In genomic region chr15:80343031-80343430, GRCm38 (mm10) we compare ENCODE assay signal across 13 mouse cellular contexts. TPM values are rescaled to one million over a fixed set of nuclear protein-coding genes. Genes with fewer than 3 reads are reported as not detected.
DNase-seq lines count a peak whose midpoint lies in the region; ATAC-seq and TF ChIP-seq lines count a peak whose summit lies in the region.
"Had no signal": no experiment of that assay in that cellular context is flagged by ENCODE, and none has a peak within 500 bp of the region (broad histone marks: within the 10 kb centered on the region; RNA-seq: fewer than 3 reads in every experiment).

No protein-coding gene starts in this region.

- TF ChIP-seq EP300 in lung, postnatal 0 days (IDR thresholded peaks at IDR 0.05), result no peak

- H3K4me2 ChIP-seq in lung, postnatal 0 days (replicated peaks; ENCODE audit: low read depth, low read length), result no peak overlapping the region
- H3K4me2 ChIP-seq: forebrain, embryonic 12.5 days; neural tube, embryonic 13.5 days had no signal

- no peaks in the 10 kb centered on the region for H3K27me3 ChIP-seq in lung, postnatal 0 days (replicated peaks; ENCODE audit: insufficient read depth, low read length)
- H3K27me3 ChIP-seq: forebrain, embryonic 12.5 days; neural tube, embryonic 13.5 days had no signal

- 43% methylated on average over 10 of the region's 10 CpGs for WGBS in lung, postnatal 0 days

- no peak for TF ChIP-seq CTCF in lung, postnatal 0 days (IDR thresholded peaks at IDR 0.05)

- no peaks in the 10 kb centered on the region for H3K4me1 ChIP-seq in lung, postnatal 0 days (ENCODE audit: insufficient read depth, low read depth, low read length)

- no peak overlapping the region for H3K27ac ChIP-seq in lung, postnatal 0 days (ENCODE audit: low read length)
- H3K27ac ChIP-seq: forebrain, embryonic 12.5 days; neural tube, embryonic 13.5 days had no signal

- no peak overlapping the region for H3K4me3 ChIP-seq in lung, postnatal 0 days (ENCODE audit: low read depth, low read length)
- H3K4me3 ChIP-seq: forebrain, embryonic 12.5 days; neural tube, embryonic 13.5 days had no signal

- ATAC-seq in lung, postnatal 0 days, result peak; percentile 32
- ATAC-seq: inflammation-experienced regulatory T-cells, adult 6 months had no signal

- no peak for DNase-seq in lung, postnatal 0 days (ENCODE audit: low spot score)
- DNase-seq in lung, adult 18-20 months, result no peak
- peak; percentile 98 for DNase-seq in brain, adult 2 months (ENCODE audit: low read depth, low spot score)
- peak; percentile 98 for DNase-seq in cerebellum, postnatal 10 days
- peak; percentile 3 for DNase-seq in lung, postnatal 36 days
- no peak for DNase-seq in layer of hippocampus, adult 9-11 months
- no peak for DNase-seq in left cerebral cortex, adult 9 months (ENCODE audit: low spot score in 2 of 2)
- DNase-seq in gastrocnemius, postnatal 36 days, result no peak
- DNase-seq: heart, adult 11 months had no signal

- no peak overlapping the region for H3K9ac ChIP-seq in lung, postnatal 0 days (replicated peaks; ENCODE audit: low read depth)
- H3K9ac ChIP-seq: forebrain, embryonic 12.5 days; neural tube, embryonic 13.5 days had no signal

- H3K36me3 ChIP-seq in lung, postnatal 0 days (ENCODE audit: insufficient read depth, low read length), result no peaks in the 10 kb centered on the region
- H3K36me3 ChIP-seq: forebrain, embryonic 12.5 days; neural tube, embryonic 13.5 days had no signal

- intact Hi-C loops in gastrocnemius, postnatal 36 days (cut with DNase I), result no loop called here

- H3K9me3 ChIP-seq in lung, postnatal 0 days (ENCODE audit: low read length), result no peaks in the 10 kb centered on the region
- H3K9me3 ChIP-seq: forebrain, embryonic 12.5 days; neural tube, embryonic 13.5 days had no signal

RNA-seq across cellular contexts. Expression of gene Cacna1i, which starts 56.0 kb away (rescaled TPM):
- not detected in 2 replicates for polyA plus RNA-seq in lung, postnatal 0 days (2015; fragmentation: Nextera tagmentation; extraction: Ambion mirVana)
- under 1 TPM; 0.05 to 0.62 TPM for total RNA-seq in gastrocnemius, postnatal 36 days (2021)
- total RNA-seq: megakaryocyte-erythroid progenitor cell, adult 5-6 weeks had no signal

Comparison
In these comparisons a context has a peak if more than half of its experiments do, and no peak if none do; other contexts are left out.
1. DNase-seq: peak in brain, adult 2 months (single experiment), cerebellum, postnatal 10 days (2 of 2) and lung, postnatal 36 days (single experiment); none in lung, postnatal 0 days (single experiment), lung, adult 18-20 months (0 of 2), layer of hippocampus, adult 9-11 months (single experiment), left cerebral cortex, adult 9 months (0 of 2) and gastrocnemius, postnatal 36 days (0 of 2).